Mouse (Mus musculus) lung, embryonic 14.5 days (tissue): ENCODE data around the gene Plk4. TPM values are rescaled to one million over a fixed set of nuclear protein-coding genes. Genes with fewer than 3 reads are reported as not detected.

Source experiments
- polyA plus RNA-seq: library from polyadenylated mRNA; unstranded; fragments of >200 nt; fragmentation: Nextera tagmentation; extraction: Ambion mirVana; gene quantifications from 2 replicates; pipeline ENCODE4 v1.2.1, GENCODE M21; 2014

Gene Plk4
- polyA plus RNA-seq, 1 experiment from 2014 or later: 79.4 TPM

Other genes starting within 250 kb of the Plk4 start
- 0.31 TPM in 1 of 2 replicates, not detected in the other for gene Slc25a31, start 91.2 kb upstream of the Plk4 start, polyA plus RNA-seq
- gene Hspa4l, start 55.5 kb upstream of the Plk4 start, polyA plus RNA-seq: 11.4 TPM in 2 replicates
- gene Mfsd8, start 46.9 kb downstream of the Plk4 start, polyA plus RNA-seq: 7.1 and 8.6 TPM in 2 replicates
- gene Abhd18, start 47.0 kb downstream of the Plk4 start, polyA plus RNA-seq: 5.8 and 6.3 TPM in 2 replicates
- gene 1700034I23Rik, start 102.5 kb downstream of the Plk4 start, polyA plus RNA-seq: 0.18 and 0.27 TPM in 2 replicates
- gene Larp1b, start 149.8 kb downstream of the Plk4 start, polyA plus RNA-seq: 2.5 and 2.9 TPM in 2 replicates